In the genomic region with DNA sequence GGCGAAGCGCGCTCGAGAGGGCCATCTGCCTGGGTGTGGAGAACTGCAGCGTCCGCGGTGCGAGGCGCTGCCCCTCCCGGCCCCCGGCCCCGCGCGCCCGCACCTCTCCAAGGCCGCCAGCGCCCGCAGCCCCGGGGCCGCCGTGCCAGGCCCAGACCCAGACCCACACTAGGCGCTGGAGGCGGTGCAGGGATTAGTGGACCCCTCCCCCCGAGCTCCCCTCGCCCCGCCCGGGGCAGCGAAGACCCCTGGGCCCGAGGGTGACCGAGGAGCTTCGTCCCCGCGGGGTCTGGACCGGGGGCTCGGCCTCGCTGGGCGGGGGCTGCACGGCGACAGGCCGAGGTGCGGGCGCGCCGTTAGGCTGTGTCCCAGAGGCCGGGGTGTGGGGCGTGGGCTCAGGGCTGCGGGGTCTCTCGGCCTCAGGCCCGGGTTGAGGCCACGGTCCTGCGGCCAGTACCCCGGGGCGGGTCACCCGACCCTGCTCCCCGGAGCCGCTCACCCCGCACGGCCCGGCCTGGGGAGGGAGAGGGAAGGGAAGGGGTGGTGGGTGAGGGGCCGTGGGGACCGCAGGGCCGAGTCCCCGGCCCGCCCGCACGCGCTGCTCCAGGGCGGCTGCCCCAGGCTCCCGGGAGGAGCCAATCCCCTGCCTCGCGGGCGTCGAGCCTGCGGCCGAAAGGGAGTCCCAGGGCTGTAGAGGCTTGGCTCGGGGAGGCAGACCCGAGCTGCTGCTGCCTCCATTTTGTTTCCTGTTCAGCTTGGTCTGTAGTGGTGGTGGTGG, we compare ENCODE assay signal across 8 mouse cellular contexts. TPM values are rescaled to one million over a fixed set of nuclear protein-coding genes. Genes with fewer than 3 reads are reported as not detected.
DNase-seq lines count a peak whose midpoint lies in the region; ATAC-seq lines count a peak whose summit lies in the region.

No protein-coding gene starts in this region.

- peak overlapping the region; percentile 79 for H3K4me3 ChIP-seq in forebrain, embryonic 14.5 days (ENCODE audit: low read depth, low read length)
- peak overlapping the region; percentile 71 for H3K4me3 ChIP-seq in lung, embryonic 15.5 days

- 2% methylated on average over 57 of the region's 77 CpGs for WGBS in forebrain, embryonic 14.5 days
- under 1% methylated on average over 49 of the region's 77 CpGs for WGBS in lung, embryonic 15.5 days

- H3K4me2 ChIP-seq in forebrain, embryonic 14.5 days (ENCODE audit: low read length): peak overlapping the region; percentile 87
- peak overlapping the region; percentile 86 for H3K4me2 ChIP-seq in lung, embryonic 15.5 days

- H3K27me3 ChIP-seq in forebrain, embryonic 14.5 days (replicated peaks; ENCODE audit: control insufficient read depth, insufficient read depth, low read length): no peaks in the 10 kb centered on the region
- no peaks in the 10 kb centered on the region for H3K27me3 ChIP-seq in lung, embryonic 15.5 days

- ATAC-seq in forebrain, embryonic 14.5 days: peak; percentile 45
- ATAC-seq in lung, embryonic 15.5 days (ENCODE audit: borderline replicate concordance, extremely low read depth, low FRiP score, low TSS enrichment): peak; percentile 58
- peak; percentile 26; the same call in 1 of the 2 replicates for ATAC-seq in neutrophil, adult 5-6 weeks (ENCODE audit: extremely low read depth, insufficient number of reproducible peaks, low FRiP score, poor library complexity, severe bottlenecking)

- H3K27ac ChIP-seq in forebrain, embryonic 14.5 days (ENCODE audit: low read depth, low read length): peak overlapping the region; percentile 97
- peak overlapping the region; percentile 98 for H3K27ac ChIP-seq in lung, embryonic 15.5 days

- DNase-seq in R1 (ENCODE audit: low read depth, low spot score): peak; percentile 72
- peak; percentile 57 to 69 for DNase-seq in cerebellum, adult 18-20 months
- DNase-seq in forebrain, embryonic 14.5 days (ENCODE audit: low spot score): peak; percentile 64
- DNase-seq in heart, postnatal 10 days: peak; percentile 74 to 83
- peak; percentile 75 to 85 for DNase-seq in kidney, postnatal 4 days
- DNase-seq in thymus, postnatal 36 days: peak; percentile 69 to 79

- H3K9ac ChIP-seq in forebrain, embryonic 14.5 days (ENCODE audit: low read length): peak overlapping the region; percentile 96
- H3K9ac ChIP-seq in lung, embryonic 15.5 days: peak overlapping the region; percentile 90

- peaks cover 29% of the 10 kb centered on the region for H3K4me1 ChIP-seq in forebrain, embryonic 14.5 days (ENCODE audit: control insufficient read depth, insufficient read depth, low read length)
- peaks cover 36% of the 10 kb centered on the region for H3K4me1 ChIP-seq in lung, embryonic 15.5 days

- H3K9me3 ChIP-seq in forebrain, embryonic 14.5 days (replicated peaks; ENCODE audit: control insufficient read depth, low read length): no peaks in the 10 kb centered on the region
- no peaks in the 10 kb centered on the region for H3K9me3 ChIP-seq in lung, embryonic 15.5 days

- intact Hi-C loops in heart, postnatal 10 days (cut with DNase I): loop anchor here (10.0 kb wide), 1 partner anchor 234 kb away; a partner anchor contains a TSS

- H3K36me3 ChIP-seq in forebrain, embryonic 14.5 days (ENCODE audit: control insufficient read depth, insufficient read depth, low read length): peaks cover 16% of the 10 kb centered on the region
- peaks cover 16% of the 10 kb centered on the region for H3K36me3 ChIP-seq in lung, embryonic 15.5 days

RNA-seq across cellular contexts. Expression of a gene that starts 0.8 kb away (rescaled TPM):
- 52.3 and 61.1 TPM in 2 replicates for polyA plus RNA-seq in forebrain, embryonic 14.5 days (2014; fragmentation: Nextera tagmentation; extraction: Ambion mirVana)
- 10 to 100 TPM; 88.2 to 97.9 TPM for total RNA-seq in heart, postnatal 10 days (2021)
- 61.0 and 61.7 TPM in 2 replicates for polyA plus RNA-seq in lung, embryonic 15.5 days (2015; fragmentation: Nextera tagmentation; extraction: Ambion mirVana)
- total RNA-seq in neutrophil, adult 5-6 weeks (2017): 211 and 232 TPM in 2 replicates

RNA-seq across cellular contexts. Expression of a gene that starts 57.9 kb away (rescaled TPM):
- 0.30 and 1.1 TPM in 2 replicates for polyA plus RNA-seq in forebrain, embryonic 14.5 days (2014; fragmentation: Nextera tagmentation; extraction: Ambion mirVana)
- total RNA-seq in heart, postnatal 10 days (2021): under 1 TPM; 0.30 to 0.53 TPM
- 19.9 and 20.2 TPM in 2 replicates for polyA plus RNA-seq in lung, embryonic 15.5 days (2015; fragmentation: Nextera tagmentation; extraction: Ambion mirVana)
- total RNA-seq in neutrophil, adult 5-6 weeks (2017): not detected in 2 replicates

Comparison
In these comparisons a context has a peak if more than half of its experiments do, and no peak if none do; other contexts are left out.
1. Peak in every context shown above with its lines: DNase-seq, ATAC-seq, H3K4me3 ChIP-seq and H3K27ac ChIP-seq.